Mouse (Mus musculus): ENCODE measurements around the gene Cela3b.

Cela3b gene

GRCm38 (mm10) chr4:137371596-137372523 lies 58.5 kb downstream of the Cela3b start:
- no peak for DNase-seq

All from retina, postnatal 1 day (tissue).